Mouse (Mus musculus) liver, embryonic 12.5 days (tissue): Measurements from ENCODE around the gene Tmem235. TPM values are rescaled to one million over a fixed set of nuclear protein-coding genes. Genes with fewer than 3 reads are reported as not detected.
A peak's percentile ranks its signal among the peaks of the same experiment; 100 is the strongest.
"Not testable (repeated sequence)": the region's sequence is repeated elsewhere in the genome, so short reads cannot be mapped to it uniquely, and the experiment has no call there.

Experiments
- ATAC-seq: fragments of 200-750 bp; cut with Nextera tagmentation; 2 replicates; pipeline ENCODE4 v1.8.0; 2017; ENCODE audit warnings: moderate number of reproducible peaks, mild to moderate bottlenecking, moderate library complexity
- H3K27ac ChIP-seq: fragments of 300-500 bp; sonication (generic); 2 replicates; pipeline ENCODE4 v1.5.1; 2016; ENCODE audit warnings: mild to moderate bottlenecking
- H3K27me3 ChIP-seq: fragments of 300-500 bp; sonication (generic); replicated peaks from 2 replicates; pipeline ENCODE4 v1.6.1; 2016; ENCODE audit warnings: mild to moderate bottlenecking, moderate library complexity
- H3K36me3 ChIP-seq: fragments of 300-500 bp; sonication (generic); 2 replicates; pipeline ENCODE4 v1.6.1; 2016; ENCODE audit warnings: mild to moderate bottlenecking, moderate library complexity
- H3K4me1 ChIP-seq: fragments of 300-500 bp; sonication (generic); 2 replicates; pipeline ENCODE4 v1.6.1; 2016
- H3K4me2 ChIP-seq: fragments of 300-500 bp; sonication (generic); 2 replicates; pipeline ENCODE4 v1.6.1; 2016; ENCODE audit warnings: mild to moderate bottlenecking, moderate library complexity
- H3K4me3 ChIP-seq: fragments of 300-500 bp; sonication (generic); 2 replicates; pipeline ENCODE4 v1.5.1; 2016; ENCODE audit warnings: mild to moderate bottlenecking, moderate library complexity
- H3K9ac ChIP-seq: fragments of 300-500 bp; sonication (generic); 2 replicates; pipeline ENCODE4 v1.6.1; 2016; ENCODE audit warnings: mild to moderate bottlenecking, moderate library complexity
- H3K9me3 ChIP-seq: fragments of 300-500 bp; sonication (generic); replicated peaks from 2 replicates; pipeline ENCODE4 v1.6.1; 2016; ENCODE audit warnings: mild to moderate bottlenecking, moderate library complexity
- WGBS: fragments of 180-500 bp; shearing (Covaris S2); methylation state at CpG from one replicate; pipeline ENCODE4 v1.1.7; 2016; ENCODE audit not compliant: insufficient replicate concordance; 5-methylcytosine and 5-hydroxymethylcytosine counted together
- polyA plus RNA-seq: library from polyadenylated mRNA; unstranded; fragments of >200 nt; fragmentation: Nextera tagmentation; extraction: Ambion mirVana; gene quantifications from 2 replicates; pipeline ENCODE4 v1.2.1, GENCODE M21; 2016

Gene Tmem235
- polyA plus RNA-seq, 1 experiment from 2014 or later: not detected

DNA sequence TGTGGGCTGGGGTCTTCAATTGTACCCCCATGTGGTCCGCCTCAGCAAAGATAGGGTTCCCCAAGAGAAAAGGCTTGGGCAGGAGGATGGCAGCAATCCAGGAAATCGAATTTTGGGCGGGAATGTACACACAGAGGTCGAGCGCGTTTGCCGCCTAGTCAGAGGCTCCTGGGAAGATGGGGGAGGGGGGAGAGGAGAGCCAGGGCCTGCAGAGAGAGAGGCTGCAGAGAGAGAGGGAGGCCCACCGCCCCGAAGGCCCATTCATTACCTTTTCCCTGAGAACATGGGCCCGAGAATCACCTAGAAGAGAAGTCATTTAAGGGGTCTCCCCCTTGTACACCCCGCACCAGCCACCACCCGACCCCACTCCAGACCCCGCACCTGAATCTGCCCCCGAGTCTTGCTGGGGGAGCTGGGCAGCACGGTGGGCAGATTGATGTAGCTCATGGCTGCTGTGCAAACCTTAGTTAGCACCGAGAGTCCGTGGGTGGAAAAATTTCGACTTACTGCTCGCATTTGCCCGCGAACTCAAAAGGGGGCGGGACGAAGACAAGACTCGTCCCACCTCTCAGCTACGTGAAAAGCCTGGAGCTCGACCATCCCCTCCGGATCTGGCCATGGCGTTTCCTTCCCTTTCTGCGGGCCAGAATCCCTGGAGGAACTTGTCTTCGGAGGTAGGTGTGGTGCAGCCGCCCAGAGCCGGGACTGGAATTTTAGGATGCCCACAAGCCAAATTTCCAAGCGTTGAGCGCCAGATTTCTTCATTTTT lies 35.0 kb upstream of the Tmem235 start, which contains the start of the genes Afmid and Tk1:
Afmid (plus strand) TSS at position 592 of the 769 bp plus-strand sequence.
Tk1 (minus strand) TSS at position 760 of the 769 bp plus-strand sequence.
- WGBS: 0% methylated on average over 34 of the region's 34 CpGs

DNA sequence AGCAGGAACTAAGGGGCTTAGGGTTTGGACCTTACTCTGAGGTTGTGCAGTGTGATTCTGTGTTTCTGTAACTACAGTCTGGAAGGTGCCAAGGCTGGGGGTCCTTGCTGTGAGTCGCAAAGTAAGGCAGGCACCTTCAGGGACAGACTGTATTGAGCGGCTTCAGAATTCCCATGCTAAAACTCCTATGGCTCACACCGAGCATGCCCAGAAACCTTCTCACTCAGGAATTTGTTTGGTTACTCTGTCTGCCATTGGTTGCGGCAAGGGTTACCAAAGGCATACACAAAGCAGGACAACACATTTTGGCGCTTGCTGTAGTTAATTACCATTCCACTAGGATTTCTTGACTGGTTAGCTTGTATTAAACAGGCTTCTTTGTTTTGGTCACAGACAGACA lies 34.4 kb upstream of the Tmem235 start:
- Histone ChIP-seq H3K27me3 (no peaks in the 10 kb centered on the region), H3K9ac (peak overlapping the region; percentile 94), H3K9me3 (no peaks in the 10 kb centered on the region), H3K36me3 (peaks cover 32% of the 10 kb centered on the region), H3K4me3 (peak overlapping the region; percentile 83), H3K4me1 (peaks cover 91% of the 10 kb centered on the region), H3K27ac (peak overlapping the region; percentile 95), H3K4me2 (peak overlapping the region; percentile 82)
- ATAC-seq: no peak
- WGBS: 36% methylated on average over 5 of the region's 5 CpGs

More for the DNA sequence above, 35.0 kb upstream of the Tmem235 start, which contains the start of the genes Afmid and Tk1:
- Histone ChIP-seq H3K27ac (peak within 1 kb of the TSS; percentile 95), H3K9me3 (no peaks in the 10 kb centered on the region), H3K4me2 (peak within 1 kb of the TSS; percentile 82), H3K27me3 (no peaks in the 10 kb centered on the region), H3K36me3 (peaks cover 39% of the 10 kb centered on the region), H3K4me1 (peaks cover 85% of the 10 kb centered on the region), H3K4me3 (peak within 1 kb of the TSS; percentile 83), H3K9ac (peak within 1 kb of the TSS; percentile 94)
- ATAC-seq: peak; percentile 67

DNA sequence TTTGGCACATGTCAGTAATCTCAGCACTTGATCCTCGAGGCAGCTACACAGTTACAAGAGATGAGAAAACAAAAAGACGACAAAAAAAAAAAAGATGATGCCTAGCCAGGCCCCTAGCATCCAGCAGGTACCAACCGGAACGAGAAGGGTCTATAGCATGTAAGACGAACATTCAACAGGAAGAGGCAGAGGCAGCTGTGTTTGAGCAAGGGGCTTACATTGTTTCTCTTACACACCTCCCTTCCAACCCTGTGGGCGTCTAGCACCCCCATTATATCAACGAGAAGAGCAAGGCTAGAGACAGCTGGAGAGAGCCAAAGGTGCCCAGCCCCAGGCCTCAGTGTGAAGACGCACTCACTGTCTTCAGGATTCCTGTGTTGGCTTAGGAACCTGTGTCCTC lies 33.6 kb upstream of the Tmem235 start:
- peak overlapping the region; percentile 87 for H3K27ac ChIP-seq
- peaks cover 25% of the 10 kb centered on the region for H3K36me3 ChIP-seq
- no peaks in the 10 kb centered on the region for H3K27me3 ChIP-seq
- no peaks in the 10 kb centered on the region for H3K9me3 ChIP-seq
- no peak for ATAC-seq
- H3K9ac ChIP-seq: no peak overlapping the region
- peak overlapping the region; percentile 83; the same call in 1 of the 2 replicates for H3K4me3 ChIP-seq
- WGBS: 65% methylated on average over 8 of the region's 8 CpGs
- peaks cover 93% of the 10 kb centered on the region for H3K4me1 ChIP-seq
- H3K4me2 ChIP-seq: peak overlapping the region; percentile 82

DNA sequence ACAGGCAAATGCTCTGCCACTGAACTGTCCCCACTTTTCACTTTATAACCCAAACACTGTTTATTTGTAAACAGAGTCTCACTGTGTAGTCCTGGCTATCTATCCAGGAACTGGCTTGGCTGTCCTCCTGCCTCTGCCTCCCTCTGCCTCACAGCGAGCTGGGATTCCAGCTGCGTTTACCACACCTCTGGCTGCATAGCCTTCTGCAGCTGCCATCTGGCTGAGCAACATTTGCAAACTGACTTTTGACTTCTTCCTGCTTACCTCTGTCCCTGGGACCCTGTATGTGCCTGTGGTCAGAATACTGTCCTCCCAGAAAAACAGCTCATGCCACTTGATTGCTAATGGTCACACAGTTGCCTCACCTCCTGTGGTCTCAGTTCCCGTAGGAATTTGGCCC lies 33.2 kb upstream of the Tmem235 start:
- no peaks in the 10 kb centered on the region for H3K27me3 ChIP-seq
- 54% methylated on average over 3 of the region's 3 CpGs for WGBS
- no peak overlapping the region for H3K4me3 ChIP-seq
- H3K36me3 ChIP-seq: peaks cover 20% of the 10 kb centered on the region
- peaks cover 92% of the 10 kb centered on the region for H3K4me1 ChIP-seq
- no peaks in the 10 kb centered on the region for H3K9me3 ChIP-seq
- peak overlapping the region; percentile 12; the same call in 1 of the 2 replicates for H3K9ac ChIP-seq
- peak overlapping the region; percentile 82 for H3K4me2 ChIP-seq
- ATAC-seq: no peak
- peak overlapping the region; percentile 87; the same call in 1 of the 2 replicates for H3K27ac ChIP-seq

DNA sequence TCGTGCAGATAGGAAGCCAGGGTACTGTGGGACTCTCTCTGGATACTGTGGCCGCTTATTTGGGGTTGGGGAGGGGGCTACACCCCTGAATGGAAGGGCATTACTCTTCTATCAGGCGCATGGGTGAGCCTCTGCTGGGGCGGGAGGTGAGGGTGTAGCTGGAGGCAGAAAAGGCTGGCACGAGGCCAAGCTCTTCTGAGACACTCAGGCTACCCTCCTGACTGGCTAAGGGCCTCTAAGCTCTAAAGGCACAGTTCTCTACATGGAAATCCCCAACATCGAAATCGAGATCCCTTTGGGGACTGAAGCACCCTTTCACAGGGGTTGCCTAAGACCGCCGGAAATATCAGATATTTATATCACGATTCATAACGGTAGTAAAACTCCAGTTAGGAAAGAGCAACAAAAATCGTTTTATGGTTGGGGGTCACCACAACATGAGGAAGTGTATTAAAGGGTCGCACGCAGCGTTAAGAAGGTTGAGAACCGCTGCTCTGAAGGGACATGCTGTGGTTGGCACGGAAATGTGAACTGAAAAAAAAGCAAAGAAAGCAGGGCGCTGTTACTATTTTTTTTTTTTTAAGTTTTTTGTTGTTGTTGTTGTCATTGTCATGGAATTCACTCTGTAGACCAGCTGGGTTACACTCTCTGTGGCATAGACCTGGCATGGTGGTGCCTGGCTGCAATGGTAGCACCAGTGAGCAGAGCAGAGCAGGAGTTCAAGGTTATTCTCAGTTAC lies 32.2 kb upstream of the Tmem235 start:
- Histone ChIP-seq H3K27ac (peak overlapping the region; percentile 87), H3K4me2 (peak overlapping the region; percentile 82), H3K4me3 (no peak overlapping the region), H3K4me1 (peaks cover 91% of the 10 kb centered on the region), H3K27me3 (no peaks in the 10 kb centered on the region), H3K9me3 (no peaks in the 10 kb centered on the region), H3K36me3 (peaks cover 11% of the 10 kb centered on the region), H3K9ac (peak overlapping the region; percentile 23; the same call in 1 of the 2 replicates)
- WGBS: 56% methylated on average over 18 of the region's 18 CpGs
- ATAC-seq: no peak

DNA sequence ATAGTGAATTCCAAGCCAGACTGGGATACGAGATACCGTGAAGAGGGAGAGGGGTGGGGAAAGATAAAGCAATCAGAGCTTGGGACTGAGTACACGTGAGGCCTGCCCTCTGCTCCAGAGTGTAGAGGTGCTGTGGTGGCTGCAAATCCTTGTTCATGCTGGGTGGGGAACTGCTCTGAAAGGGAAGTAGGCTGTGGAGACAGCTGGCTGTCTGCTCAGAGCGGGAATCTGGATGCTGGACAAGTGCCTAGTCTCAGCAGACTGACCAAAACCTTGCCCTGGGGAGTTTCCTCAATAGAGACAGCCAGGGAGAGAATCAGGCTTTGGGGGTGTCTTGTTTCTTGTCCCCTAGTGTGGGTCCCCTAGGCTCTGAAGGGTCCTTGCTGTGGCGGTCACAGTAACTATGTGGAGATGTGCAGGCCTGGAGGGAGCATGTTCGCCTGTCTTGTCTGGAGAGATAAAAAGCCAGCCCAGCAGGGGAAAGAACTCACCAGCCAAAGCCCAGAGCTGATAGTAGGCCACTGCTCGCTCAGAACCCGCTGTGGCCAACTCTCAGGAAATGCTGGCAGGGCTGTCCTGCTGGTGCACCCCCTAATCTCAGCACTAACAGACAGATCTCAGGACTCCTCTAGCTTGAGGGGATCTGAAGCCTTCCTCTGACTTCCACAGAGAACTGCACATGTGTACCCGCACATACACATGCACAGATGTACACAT lies 31.5 kb upstream of the Tmem235 start:
- Histone ChIP-seq H3K4me3 (no peak overlapping the region), H3K27me3 (no peaks in the 10 kb centered on the region), H3K4me1 (peaks cover 89% of the 10 kb centered on the region), H3K9ac (peak overlapping the region; percentile 23), H3K4me2 (peak overlapping the region; percentile 82), H3K36me3 (peaks cover 3% of the 10 kb centered on the region), H3K27ac (peak overlapping the region; percentile 87), H3K9me3 (no peaks in the 10 kb centered on the region)
- 13% methylated on average over 9 of the region's 9 CpGs for WGBS
- peak; percentile 43 for ATAC-seq

DNA sequence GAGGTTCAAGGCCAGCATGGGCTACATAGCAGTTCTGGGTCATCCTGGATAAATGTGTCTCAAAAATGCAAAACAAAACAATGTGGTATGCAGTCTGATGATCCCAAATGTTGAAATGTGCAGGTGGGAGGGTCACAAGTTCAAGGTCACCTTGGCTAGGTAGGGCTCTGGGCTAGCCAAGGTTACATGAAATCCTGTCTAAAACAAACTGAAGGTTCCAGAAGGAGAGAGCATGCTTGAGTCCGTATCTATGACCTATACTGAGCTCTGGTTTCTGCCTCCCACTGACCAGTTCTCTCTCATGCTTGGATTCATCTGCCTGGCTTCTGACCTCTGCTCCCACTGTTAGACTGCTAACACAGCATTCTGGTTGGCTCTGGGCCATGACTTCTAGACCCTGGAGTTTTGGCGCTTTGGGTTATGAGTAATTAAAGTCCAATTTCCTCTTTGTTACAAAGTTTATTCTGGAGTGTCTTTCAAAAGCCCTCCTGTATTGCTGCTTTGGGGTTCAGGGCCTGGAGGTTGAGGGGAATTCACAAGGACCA lies 30.8 kb upstream of the Tmem235 start:
- Histone ChIP-seq H3K9me3 (no peaks in the 10 kb centered on the region), H3K27me3 (no peaks in the 10 kb centered on the region), H3K27ac (peak overlapping the region; percentile 87), H3K36me3 (no peaks in the 10 kb centered on the region), H3K4me3 (no peak overlapping the region), H3K9ac (peak overlapping the region; percentile 23; the same call in 1 of the 2 replicates), H3K4me1 (peaks cover 91% of the 10 kb centered on the region), H3K4me2 (peak overlapping the region; percentile 82)
- WGBS: 64% methylated on average over 2 of the region's 2 CpGs
- ATAC-seq: no peak

DNA sequence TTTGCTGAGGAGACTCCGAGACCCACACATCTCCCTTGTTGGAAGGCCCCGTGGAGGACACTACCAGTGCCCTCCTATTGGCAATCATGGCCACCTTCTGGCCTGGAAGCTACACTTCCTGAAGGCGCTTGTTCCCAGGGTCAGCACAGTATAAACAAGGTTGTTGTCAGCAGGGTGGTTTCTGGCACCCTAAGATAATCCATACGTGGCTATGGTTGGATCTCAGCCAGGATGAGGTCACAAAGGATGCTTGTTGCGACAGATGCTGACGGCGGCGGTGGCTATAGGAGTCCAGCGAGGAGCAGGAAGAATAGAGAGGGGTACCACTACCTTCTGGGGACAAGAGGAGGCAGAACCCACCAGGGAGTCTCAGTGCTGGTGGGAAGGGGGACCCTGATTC lies 30.2 kb upstream of the Tmem235 start:
- Histone ChIP-seq H3K4me2 (no peak overlapping the region), H3K4me1 (peaks cover 90% of the 10 kb centered on the region), H3K36me3 (no peaks in the 10 kb centered on the region), H3K27me3 (no peaks in the 10 kb centered on the region), H3K4me3 (no peak overlapping the region), H3K27ac (peak overlapping the region; percentile 87), H3K9me3 (no peaks in the 10 kb centered on the region), H3K9ac (no peak overlapping the region)
- 68% methylated on average over 9 of the region's 9 CpGs for WGBS
- ATAC-seq: no peak

DNA sequence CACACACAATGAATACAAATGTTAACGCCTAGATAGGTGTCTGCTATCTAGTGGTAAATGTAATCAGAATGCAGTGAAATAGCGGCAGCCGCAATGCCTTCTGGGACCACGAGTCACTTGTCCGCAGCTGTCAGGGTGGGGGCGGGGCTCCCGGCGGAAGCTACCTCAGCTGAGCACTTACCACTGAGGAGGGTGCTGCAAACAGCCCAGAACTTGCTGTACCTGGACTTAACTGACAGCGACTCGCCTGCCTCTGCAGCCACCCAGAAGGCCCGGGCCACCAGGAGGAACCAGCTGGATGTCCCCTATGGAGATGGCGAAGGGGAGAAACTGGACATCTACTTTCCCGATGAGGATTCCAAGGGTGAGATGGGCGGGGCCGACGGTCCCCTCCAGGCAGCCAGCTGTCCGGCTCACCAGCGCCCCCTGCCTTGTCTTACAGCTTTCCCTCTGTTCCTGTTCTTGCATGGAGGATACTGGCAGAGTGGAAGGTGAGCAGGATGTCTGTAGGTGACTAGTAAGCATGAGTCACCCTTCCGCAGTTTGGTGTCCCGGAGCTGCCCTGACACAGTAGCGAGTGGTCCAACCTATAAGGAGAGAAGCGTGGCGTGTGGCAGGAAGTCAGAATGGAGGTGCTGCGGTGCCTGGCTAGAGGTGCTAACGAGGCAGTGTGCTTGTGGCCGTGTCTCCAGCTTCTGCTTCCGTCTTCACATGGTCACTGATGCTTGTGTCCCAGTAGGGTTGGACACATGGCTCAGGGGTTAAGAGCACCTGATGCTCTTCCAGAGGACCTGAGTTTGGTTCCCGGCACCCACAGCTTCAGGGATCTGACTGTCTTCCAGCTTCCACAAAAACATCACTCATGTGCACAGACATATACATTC lies 28.2 kb upstream of the Tmem235 start:
- peak; percentile 85 for ATAC-seq
- Histone ChIP-seq H3K9ac (peak overlapping the region; percentile 39), H3K36me3 (no peaks in the 10 kb centered on the region), H3K4me1 (peaks cover 92% of the 10 kb centered on the region), H3K4me2 (peak overlapping the region; percentile 70), H3K27me3 (no peaks in the 10 kb centered on the region), H3K4me3 (peak overlapping the region; percentile 53), H3K27ac (peak overlapping the region; percentile 75), H3K9me3 (no peaks in the 10 kb centered on the region)
- 11% methylated on average over 28 of the region's 28 CpGs for WGBS

DNA sequence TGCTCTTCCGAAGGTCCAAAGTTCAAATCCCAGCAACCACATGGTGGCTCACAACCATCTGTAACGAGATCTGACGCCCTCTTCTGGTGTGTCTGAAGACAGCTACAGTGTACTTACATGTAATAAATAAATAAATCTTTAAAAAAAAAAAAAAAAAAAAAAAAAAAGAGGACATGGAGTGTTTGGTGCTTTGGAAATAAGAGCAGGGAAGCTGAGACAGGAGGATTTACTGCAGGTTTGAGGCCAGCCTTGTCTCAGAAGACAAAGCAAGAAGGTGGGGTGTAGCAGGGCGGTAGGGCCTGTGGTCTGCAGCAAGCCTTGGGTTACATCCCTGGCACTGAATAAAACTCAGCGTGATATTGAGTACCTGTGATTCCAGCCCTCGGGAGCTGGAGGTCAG lies 27.0 kb upstream of the Tmem235 start:
- not testable (repeated sequence) for H3K9ac ChIP-seq, H3K4me2 ChIP-seq, ATAC-seq, H3K27me3 ChIP-seq, H3K36me3 ChIP-seq, H3K4me3 ChIP-seq, H3K27ac ChIP-seq, H3K9me3 ChIP-seq
- 72% methylated on average over 6 of the region's 6 CpGs for WGBS
- peaks cover 92% of the 10 kb centered on the region for H3K4me1 ChIP-seq

DNA sequence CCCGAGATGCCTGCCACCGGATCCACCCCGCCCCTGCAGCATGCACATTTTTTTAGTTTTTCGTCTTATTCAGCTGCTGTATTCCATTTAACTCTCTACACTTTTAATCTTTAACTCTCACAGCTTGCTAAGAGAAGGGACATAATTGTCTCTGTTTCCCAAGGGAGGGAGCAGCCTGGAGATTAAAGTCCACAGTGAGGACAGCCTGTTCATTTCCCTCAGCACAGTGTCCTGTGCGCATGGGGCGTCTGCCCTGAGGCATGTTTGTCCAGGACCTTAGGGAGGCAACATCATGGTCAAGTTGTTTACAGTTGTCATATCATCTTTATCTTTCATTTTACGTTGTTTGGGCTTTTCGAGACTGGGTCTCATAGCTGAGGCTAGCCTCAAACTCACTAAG lies 26.5 kb upstream of the Tmem235 start:
- H3K4me2 ChIP-seq: no peak overlapping the region
- no peak overlapping the region for H3K4me3 ChIP-seq
- no peak for ATAC-seq
- H3K4me1 ChIP-seq: peaks cover 92% of the 10 kb centered on the region
- H3K27me3 ChIP-seq: no peaks in the 10 kb centered on the region
- no peak overlapping the region for H3K27ac ChIP-seq
- 84% methylated on average over 8 of the region's 8 CpGs for WGBS
- H3K9ac ChIP-seq: no peak overlapping the region
- H3K9me3 ChIP-seq: no peaks in the 10 kb centered on the region
- H3K36me3 ChIP-seq: no peaks in the 10 kb centered on the region
